Mouse (Mus musculus) left cerebral cortex, adult 2 months (tissue): Measurements from ENCODE around the gene Osbpl10. TPM values are rescaled to one million over a fixed set of nuclear protein-coding genes. Genes with fewer than 3 reads are reported as not detected.

ENCODE experiments used
- DNase-seq, 2 experiments: peaks; one replicate each; pipeline ENCODE4 v3.0.0; 2021 to 2022; ENCODE audit warnings: low spot score in 2 of 2, mixed read lengths in 1 of 2; ENCODE audit errors: extremely low spot score in 1 of 2
- H3K27ac ChIP-seq: fragments of 200-600 bp; 2 replicates; pipeline ENCODE4 v1.8.1; 2022
- H3K4me3 ChIP-seq: fragments of 200-600 bp; 2 replicates; pipeline ENCODE4 v1.8.1; 2022
- CTCF ChIP-seq: fragments of 200-600 bp; IDR thresholded peaks from 2 replicates; pipeline ENCODE4 v1.8.1; 2022; ENCODE audit warnings: antibody characterized with exemption, mild to moderate bottlenecking, moderate library complexity
- intact Hi-C: fragments of 180-260 bp; cut with DNase I; formaldehyde crosslinking; loops from one replicate; pipeline ENCODE4 v1.15.1; 2025
- total RNA-seq, 2 experiments: library from RNA; stranded (reverse); gene quantifications; 2 replicates each; pipeline ENCODE4 v1.2.3; 2021

Osbpl10 gene
- total RNA-seq, 2 experiments from 2014 or later: 48.5 to 56.3 TPM

GRCm38 (mm10) chr9:115055041-115055830 is 76.9 kb downstream of the Osbpl10 start:
- DNase-seq: no peak
- intact Hi-C loops: no loop called here
- Histone ChIP-seq H3K27ac (0 out of 2 replicates have a peak overlapping the region, but pooled peaks have one; percentile 11), H3K4me3 (no peak overlapping the region)
- TF ChIP-seq CTCF: no peak

- H3K27ac ChIP-seq: no peak overlapping the region
- H3K4me3 ChIP-seq: no peak overlapping the region
- TF ChIP-seq CTCF: no peak
- DNase-seq: no peak
- intact Hi-C loops: no loop called here
Measured at GRCm38 (mm10) chr9:115058806-115059205, 80.4 kb downstream of the Osbpl10 start.

GRCm38 (mm10) chr9:115064834-115065233 is 86.5 kb downstream of the Osbpl10 start:
- TF ChIP-seq CTCF: peak; percentile 32
- intact Hi-C loops: loop anchor here (5.0 kb wide), 1 partner anchor 88 kb away; the partner anchor contains the start of gene Osbpl10
- DNase-seq: no peak
- no peak overlapping the region; the same call in 1 of the 2 replicates for H3K27ac ChIP-seq
- H3K4me3 ChIP-seq: no peak overlapping the region

GRCm38 (mm10) chr9:115067071-115067470 is 88.7 kb downstream of the Osbpl10 start:
- Histone ChIP-seq H3K4me3 (no peak overlapping the region), H3K27ac (peak overlapping the region; percentile 66)
- intact Hi-C loops: loop anchor here (2.0 to 5.0 kb wide), 2 partner anchors 42 to 90 kb away; partner anchors contain the start of gene Osbpl10
- DNase-seq: peak; percentile 50 to 59
- TF ChIP-seq CTCF: no peak

- intact Hi-C loops: no loop called here
- no peak overlapping the region for H3K27ac ChIP-seq
- H3K4me3 ChIP-seq: no peak overlapping the region
- DNase-seq: no peak
- TF ChIP-seq CTCF: peak; percentile 20; the same call in 1 of the 2 replicates
Measured at GRCm38 (mm10) chr9:115075191-115075590, 96.8 kb downstream of the Osbpl10 start.

GRCm38 (mm10) chr9:115088295-115088993 is 110.1 kb downstream of the Osbpl10 start:
- peak; percentile 55 to 57 for DNase-seq
- TF ChIP-seq CTCF: peak; percentile 81
- H3K27ac ChIP-seq: no peak overlapping the region
- no peak overlapping the region for H3K4me3 ChIP-seq
- intact Hi-C loops: loop anchor here (5.0 kb wide), 2 partner anchors 174 to 954 kb away; no protein-coding TSS in a partner anchor

GRCm38 (mm10) chr9:115089644-115090043 is 111.3 kb downstream of the Osbpl10 start:
- H3K4me3 ChIP-seq: no peak overlapping the region
- H3K27ac ChIP-seq: no peak overlapping the region
- peak; percentile 43 for TF ChIP-seq CTCF
- no peak for DNase-seq
- intact Hi-C loops: loop anchor here (5.0 kb wide), 2 partner anchors 173 to 953 kb away; no protein-coding TSS in a partner anchor

- intact Hi-C loops: no loop called here
- no peak for DNase-seq
- Histone ChIP-seq H3K27ac (no peak overlapping the region), H3K4me3 (no peak overlapping the region)
- TF ChIP-seq CTCF: no peak
Measured at GRCm38 (mm10) chr9:115096481-115096880, 118.1 kb downstream of the Osbpl10 start.

- DNase-seq: no peak
- no peak overlapping the region for H3K4me3 ChIP-seq
- intact Hi-C loops: no loop called here
- H3K27ac ChIP-seq: no peak overlapping the region
- TF ChIP-seq CTCF: no peak; the same call in 1 of the 2 replicates
Measured at GRCm38 (mm10) chr9:115097340-115097739, 119.0 kb downstream of the Osbpl10 start.

GRCm38 (mm10) chr9:115100181-115100915 is 122.0 kb downstream of the Osbpl10 start:
- TF ChIP-seq CTCF: no peak
- H3K4me3 ChIP-seq: no peak overlapping the region
- intact Hi-C loops: no loop called here
- H3K27ac ChIP-seq: no peak overlapping the region
- no peak for DNase-seq

GRCm38 (mm10) chr9:115107430-115107829 is 129.1 kb downstream of the Osbpl10 start:
- H3K4me3 ChIP-seq: no peak overlapping the region
- no peak for TF ChIP-seq CTCF
- intact Hi-C loops: no loop called here
- DNase-seq: no peak
- no peak overlapping the region for H3K27ac ChIP-seq
